Mouse (Mus musculus) layer of hippocampus, adult 18-20 months (tissue): Measurements from ENCODE around the gene Nek7. TPM values are rescaled to one million over a fixed set of nuclear protein-coding genes. Genes with fewer than 3 reads are reported as not detected.

ENCODE experiments used
- DNase-seq, 2 experiments: peaks; one replicate each; pipeline ENCODE4 v3.0.0; 2022; ENCODE audit warnings: low spot score in 2 of 2
- total RNA-seq, 2 experiments: library from RNA; stranded (reverse); gene quantifications; 2 replicates each; pipeline ENCODE4 v1.2.3; 2021

The Nek7 gene
- total RNA-seq, 2 experiments from 2014 or later: 35.9 to 39.7 TPM

- DNase-seq: no peak
Observed at GRCm38 (mm10) chr1:138571565-138572361, 48.2 kb downstream of the Nek7 start.

GRCm38 (mm10) chr1:138571038-138571441 is 48.9 kb downstream of the Nek7 start:
- no peak for DNase-seq

GRCm38 (mm10) chr1:138568434-138569232 is 51.3 kb downstream of the Nek7 start:
- peak in 1 of 2 experiments; percentile 75 for DNase-seq

GRCm38 (mm10) chr1:138567946-138568345 is 52.0 kb downstream of the Nek7 start:
- no peak for DNase-seq

- no peak for DNase-seq
Observed at GRCm38 (mm10) chr1:138564677-138565076, 55.3 kb downstream of the Nek7 start.

GRCm38 (mm10) chr1:138560733-138561132 is 59.2 kb downstream of the Nek7 start:
- DNase-seq: peak; percentile 34 to 66

- no peak for DNase-seq
Observed at GRCm38 (mm10) chr1:138559213-138560101, 60.5 kb downstream of the Nek7 start.

- DNase-seq: no peak
Observed at GRCm38 (mm10) chr1:138558342-138558741, 61.6 kb downstream of the Nek7 start.

GRCm38 (mm10) chr1:138554926-138555325 is 65.0 kb downstream of the Nek7 start:
- no peak for DNase-seq

- DNase-seq: no peak
Observed at GRCm38 (mm10) chr1:138550184-138550583, 69.8 kb downstream of the Nek7 start.

- no peak for DNase-seq
Observed at GRCm38 (mm10) chr1:138542170-138542515, 77.8 kb downstream of the Nek7 start.

GRCm38 (mm10) chr1:138541495-138542169 is 78.3 kb downstream of the Nek7 start:
- no peak for DNase-seq

GRCm38 (mm10) chr1:138539713-138540112 is 80.2 kb downstream of the Nek7 start:
- no peak for DNase-seq

GRCm38 (mm10) chr1:138538217-138538616 is 81.7 kb downstream of the Nek7 start:
- DNase-seq: no peak

GRCm38 (mm10) chr1:138535758-138536574 is 84.0 kb downstream of the Nek7 start:
- no peak for DNase-seq

- DNase-seq: no peak
Observed at GRCm38 (mm10) chr1:138530604-138531003, 89.3 kb downstream of the Nek7 start.

- DNase-seq: no peak
Observed at GRCm38 (mm10) chr1:138523962-138524361, 96.0 kb downstream of the Nek7 start.

GRCm38 (mm10) chr1:138518235-138518634 is 101.7 kb downstream of the Nek7 start:
- DNase-seq: no peak

GRCm38 (mm10) chr1:138517360-138518099 is 102.4 kb downstream of the Nek7 start:
- DNase-seq: no peak
